Mouse (Mus musculus) limb, embryonic 11.5 days (tissue): Measurements from ENCODE around the gene 3110040M04Rik. TPM values are rescaled to one million over a fixed set of nuclear protein-coding genes. Genes with fewer than 3 reads are reported as not detected.

Experiments
- ATAC-seq: fragments of 200-750 bp; cut with Nextera tagmentation; 2 replicates; pipeline ENCODE4 v1.8.0; 2017; ENCODE audit warnings: low read depth; ENCODE audit not compliant: insufficient number of reproducible peaks, low FRiP score, low TSS enrichment
- DNase-seq: peaks from one replicate; pipeline ENCODE4 v3.0.0-alpha.2; 2015; ENCODE audit warnings: low spot score
- H3K27ac ChIP-seq: fragments of 300-500 bp; sonication (generic); replicated peaks from 2 replicates; pipeline ENCODE4 v1.5.1; 2014; ENCODE audit warnings: low read depth, mild to moderate bottlenecking, low read length
- H3K27me3 ChIP-seq: fragments of 300-500 bp; sonication (generic); 2 replicates; pipeline ENCODE4 v1.6.1; 2014; ENCODE audit warnings: mild to moderate bottlenecking, low read length, mixed read lengths; ENCODE audit not compliant: control insufficient read depth, insufficient read depth
- H3K36me3 ChIP-seq: fragments of 300-500 bp; sonication (generic); 2 replicates; pipeline ENCODE4 v1.6.1; 2014; ENCODE audit warnings: mild to moderate bottlenecking, low read length, moderate library complexity, mixed read lengths; ENCODE audit not compliant: control insufficient read depth, insufficient read depth
- H3K4me1 ChIP-seq: fragments of 300-500 bp; sonication (generic); 2 replicates; pipeline ENCODE4 v1.6.1; 2014; ENCODE audit warnings: low read length, mixed read lengths; ENCODE audit not compliant: control insufficient read depth, insufficient read depth
- H3K4me2 ChIP-seq: fragments of 300-500 bp; sonication (generic); 2 replicates; pipeline ENCODE4 v1.6.1; 2014; ENCODE audit warnings: low read depth, mild to moderate bottlenecking, moderate library complexity; ENCODE audit not compliant: severe bottlenecking
- H3K4me3 ChIP-seq: fragments of 300-500 bp; sonication (generic); 2 replicates; pipeline ENCODE4 v1.5.1; 2014; ENCODE audit warnings: low read depth, low read length
- H3K9ac ChIP-seq: fragments of 300-500 bp; sonication (generic); 2 replicates; pipeline ENCODE4 v1.6.1; 2014; ENCODE audit warnings: mild to moderate bottlenecking, low read length
- H3K9me3 ChIP-seq: fragments of 300-500 bp; sonication (generic); 2 replicates; pipeline ENCODE4 v1.6.1; 2016; ENCODE audit warnings: low read length; ENCODE audit not compliant: control insufficient read depth
- WGBS: fragments of 180-500 bp; shearing (Covaris S2); extraction: QIAGEN DNeasy Blood & Tissue Kit; methylation state at CpG from one replicate; pipeline ENCODE4 v1.1.7; 2014; 5-methylcytosine and 5-hydroxymethylcytosine counted together
- polyA plus RNA-seq: library from polyadenylated mRNA; unstranded; fragments of >200 nt; fragmentation: Nextera tagmentation; extraction: Ambion mirVana; gene quantifications from 2 replicates; pipeline ENCODE4 v1.2.1, GENCODE M21; 2014

3110040M04Rik gene
- polyA plus RNA-seq, 1 experiment from 2014 or later: not detected

DNA sequence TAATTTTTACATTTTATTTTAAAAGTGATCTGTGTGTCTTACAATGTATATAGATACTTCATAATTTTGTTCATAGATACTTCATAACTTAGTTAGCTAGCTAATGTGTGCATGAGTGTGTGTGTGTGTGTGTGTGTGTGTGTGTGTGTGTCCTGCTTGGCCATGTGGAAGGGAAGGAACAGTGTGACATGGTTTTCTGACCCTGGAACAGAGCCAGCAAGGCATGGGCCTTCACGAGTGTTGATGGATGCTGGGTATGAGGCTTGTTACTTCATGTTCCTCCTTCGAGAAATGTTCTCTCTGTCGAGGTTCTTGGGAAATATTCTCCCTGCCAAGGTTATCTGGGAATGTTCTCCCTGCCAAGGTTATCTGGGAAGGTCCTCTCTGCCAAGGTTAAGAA lies 29.8 kb downstream of the 3110040M04Rik start:
- H3K4me2 ChIP-seq: no peak overlapping the region
- H3K27me3 ChIP-seq: no peaks in the 10 kb centered on the region
- no peak overlapping the region for H3K27ac ChIP-seq
- H3K9ac ChIP-seq: no peak overlapping the region
- H3K4me1 ChIP-seq: no peaks in the 10 kb centered on the region
- DNase-seq: no peak
- H3K4me3 ChIP-seq: no peak overlapping the region
- H3K9me3 ChIP-seq: no peaks in the 10 kb centered on the region
- WGBS: 85% methylated on average over 3 of the region's 3 CpGs
- ATAC-seq: no peak
- no peaks in the 10 kb centered on the region for H3K36me3 ChIP-seq

DNA sequence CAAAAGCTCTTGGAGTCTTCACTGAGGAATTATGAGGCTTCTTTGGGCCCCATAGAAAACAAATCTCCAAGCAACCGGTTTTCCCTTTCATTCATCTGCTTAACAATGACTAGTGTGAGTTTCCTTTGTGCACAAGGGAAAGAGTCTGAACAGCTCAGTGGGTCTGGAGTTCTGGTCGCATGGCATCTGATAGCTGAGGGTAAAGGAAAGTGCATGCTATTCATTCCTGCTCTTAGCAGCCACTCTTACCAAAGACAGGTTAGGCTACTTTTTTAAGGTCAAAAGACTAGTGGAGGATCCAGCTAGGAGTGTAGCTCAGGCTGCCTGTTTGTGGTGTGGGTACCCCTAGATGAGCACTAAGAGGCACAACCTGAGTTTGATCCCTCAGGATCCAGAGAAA lies 31.7 kb downstream of the 3110040M04Rik start:
- ATAC-seq (no peak), DNase-seq (no peak)
- no peaks in the 10 kb centered on the region for H3K27me3 ChIP-seq
- WGBS: 72% methylated on average over 2 of the region's 2 CpGs
- no peak overlapping the region for H3K9ac ChIP-seq
- no peak overlapping the region for H3K4me3 ChIP-seq
- no peaks in the 10 kb centered on the region for H3K4me1 ChIP-seq
- no peaks in the 10 kb centered on the region for H3K36me3 ChIP-seq
- no peak overlapping the region for H3K4me2 ChIP-seq
- no peak overlapping the region for H3K27ac ChIP-seq
- no peaks in the 10 kb centered on the region for H3K9me3 ChIP-seq

DNA sequence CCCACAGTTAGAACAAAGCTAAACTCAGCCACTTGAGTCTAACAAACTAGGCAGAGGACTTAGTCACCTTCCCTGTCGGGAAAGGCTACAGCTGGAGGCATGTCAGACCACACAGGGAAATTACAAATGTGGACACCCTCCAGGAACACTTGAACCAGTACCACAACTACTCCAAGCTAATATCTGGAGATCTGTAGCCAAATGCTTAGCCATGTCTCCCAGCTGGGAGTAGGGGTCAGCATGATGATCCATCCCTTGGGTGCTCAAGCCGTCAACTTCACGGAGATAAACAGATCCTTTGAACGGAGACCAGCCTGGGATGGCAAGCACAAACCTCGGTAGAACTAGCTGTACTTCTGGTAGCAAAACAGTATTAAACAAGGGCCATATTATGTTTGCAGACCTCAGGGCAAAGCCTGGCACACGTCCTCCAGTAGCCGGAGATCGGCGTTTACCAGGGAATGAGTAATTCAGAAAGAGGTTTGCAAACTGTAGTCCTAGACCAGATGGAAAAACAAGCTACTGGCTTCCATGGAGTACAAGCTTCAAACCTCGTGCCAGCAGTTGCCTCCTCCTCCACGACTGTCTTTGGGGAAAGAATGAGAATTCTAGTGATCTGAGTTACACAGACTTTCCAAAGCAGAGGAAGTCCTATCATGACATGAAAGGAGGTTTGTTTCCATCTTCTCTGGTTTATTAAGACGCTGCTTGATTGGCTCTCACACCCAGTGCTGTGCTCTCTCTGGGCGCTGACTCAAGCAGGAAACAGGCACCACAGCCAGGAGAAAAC lies 32.4 kb downstream of the 3110040M04Rik start:
- WGBS: 84% methylated on average over 13 of the region's 13 CpGs
- no peak overlapping the region for H3K27ac ChIP-seq
- no peak for DNase-seq
- H3K4me3 ChIP-seq: no peak overlapping the region
- no peak overlapping the region for H3K9ac ChIP-seq
- H3K4me2 ChIP-seq: no peak overlapping the region
- H3K9me3 ChIP-seq: no peaks in the 10 kb centered on the region
- no peaks in the 10 kb centered on the region for H3K36me3 ChIP-seq
- no peaks in the 10 kb centered on the region for H3K4me1 ChIP-seq
- no peak for ATAC-seq
- no peaks in the 10 kb centered on the region for H3K27me3 ChIP-seq

DNA sequence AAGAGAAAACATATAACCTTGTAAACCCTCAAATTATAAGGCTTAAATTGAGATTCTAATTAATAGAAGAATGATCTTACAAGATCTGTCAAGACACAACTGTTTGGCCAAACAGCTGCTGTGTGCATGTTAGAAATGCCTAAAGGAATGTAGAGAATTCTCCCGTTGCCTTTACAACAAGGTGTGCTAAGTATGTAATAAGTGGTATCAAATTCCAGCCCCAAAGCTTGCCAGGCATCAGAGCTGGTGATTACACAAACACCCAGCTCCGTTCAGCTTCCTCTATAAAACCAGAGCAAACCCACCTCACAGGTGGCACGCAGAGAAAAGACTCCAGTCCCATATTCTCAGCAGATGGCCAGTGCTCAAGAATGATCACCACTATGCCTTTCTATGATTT lies 33.9 kb downstream of the 3110040M04Rik start:
- DNase-seq (no peak), ATAC-seq (no peak)
- Histone ChIP-seq H3K36me3 (no peaks in the 10 kb centered on the region), H3K9me3 (no peaks in the 10 kb centered on the region), H3K4me2 (no peak overlapping the region), H3K4me3 (no peak overlapping the region), H3K27me3 (no peaks in the 10 kb centered on the region), H3K27ac (no peak overlapping the region), H3K9ac (no peak overlapping the region), H3K4me1 (no peaks in the 10 kb centered on the region)
- WGBS: 48% methylated on average over 3 of the region's 3 CpGs

DNA sequence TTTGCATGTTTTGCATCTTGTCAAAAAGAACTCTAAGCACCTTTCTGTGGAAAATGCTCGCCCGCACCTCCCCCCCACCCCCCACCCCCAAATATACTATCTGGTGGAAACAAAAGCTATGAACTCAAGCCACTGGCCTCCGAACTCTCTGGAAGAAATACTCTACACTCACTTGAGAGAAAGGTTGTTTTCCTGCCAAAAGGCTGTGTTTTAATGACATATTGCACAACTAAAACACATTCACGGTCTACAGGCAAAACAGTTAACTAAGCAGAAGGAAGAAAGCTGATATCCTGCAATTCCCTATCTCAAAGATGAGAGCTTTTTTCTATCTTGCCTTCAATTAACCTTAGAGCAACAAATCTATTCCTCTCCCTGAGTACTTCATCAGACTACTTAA lies 39.4 kb downstream of the 3110040M04Rik start:
- Histone ChIP-seq H3K9ac (no peak overlapping the region), H3K27ac (no peak overlapping the region), H3K27me3 (no peaks in the 10 kb centered on the region), H3K4me2 (no peak overlapping the region), H3K4me3 (no peak overlapping the region), H3K4me1 (no peaks in the 10 kb centered on the region), H3K9me3 (no peaks in the 10 kb centered on the region), H3K36me3 (no peaks in the 10 kb centered on the region)
- WGBS: 91% methylated on average over 4 of the region's 4 CpGs
- DNase-seq (no peak), ATAC-seq (no peak)

DNA sequence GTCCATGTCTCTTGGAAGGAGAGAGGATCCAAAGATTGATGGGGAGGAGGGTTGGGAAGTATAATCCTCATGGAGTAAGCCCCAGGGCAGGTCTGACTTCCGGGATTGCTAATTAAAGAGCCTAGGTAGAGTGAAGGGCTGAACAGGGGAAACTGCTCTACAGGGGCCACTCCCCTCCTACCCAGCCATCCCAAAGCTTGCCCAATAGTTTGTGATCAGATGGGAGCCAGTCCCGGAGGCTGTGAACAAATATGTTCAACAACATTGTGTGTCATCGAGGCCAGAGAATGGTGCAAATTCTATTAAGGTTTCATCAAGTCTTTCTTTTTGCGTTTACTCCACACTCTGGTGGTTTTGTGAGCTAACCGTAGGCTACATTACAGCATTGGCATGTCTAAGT lies 40.1 kb downstream of the 3110040M04Rik start:
- 89% methylated on average over 5 of the region's 5 CpGs for WGBS
- ATAC-seq (no peak), DNase-seq (no peak)
- Histone ChIP-seq H3K9ac (no peak overlapping the region), H3K4me3 (no peak overlapping the region), H3K9me3 (no peaks in the 10 kb centered on the region), H3K27ac (no peak overlapping the region), H3K4me1 (no peaks in the 10 kb centered on the region), H3K4me2 (no peak overlapping the region), H3K36me3 (no peaks in the 10 kb centered on the region), H3K27me3 (no peaks in the 10 kb centered on the region)

DNA sequence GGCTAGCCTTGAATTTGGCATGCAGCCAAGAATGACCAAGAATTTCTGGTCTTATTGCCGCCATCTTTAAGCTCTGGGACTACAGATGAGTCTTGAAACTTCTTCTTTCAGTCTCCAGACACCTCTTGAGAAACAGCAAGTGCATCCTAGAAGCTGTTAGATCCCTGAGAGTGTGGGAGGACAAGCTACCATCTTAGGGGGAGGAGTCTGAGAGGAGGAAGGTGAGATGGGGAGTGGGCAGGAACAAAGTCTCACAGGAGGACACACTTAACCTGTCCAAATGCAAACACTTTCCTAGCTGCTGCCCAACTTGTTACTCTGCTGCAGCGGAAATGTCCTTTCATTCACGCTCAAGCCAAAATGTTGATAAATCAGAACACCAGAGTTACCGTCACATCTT lies 40.8 kb downstream of the 3110040M04Rik start:
- Histone ChIP-seq H3K4me1 (no peaks in the 10 kb centered on the region), H3K9ac (no peak overlapping the region), H3K4me3 (no peak overlapping the region), H3K4me2 (no peak overlapping the region), H3K27me3 (no peaks in the 10 kb centered on the region), H3K36me3 (no peaks in the 10 kb centered on the region), H3K27ac (no peak overlapping the region), H3K9me3 (no peaks in the 10 kb centered on the region)
- DNase-seq (no peak), ATAC-seq (no peak)
- WGBS: 93% methylated on average over 4 of the region's 4 CpGs

DNA sequence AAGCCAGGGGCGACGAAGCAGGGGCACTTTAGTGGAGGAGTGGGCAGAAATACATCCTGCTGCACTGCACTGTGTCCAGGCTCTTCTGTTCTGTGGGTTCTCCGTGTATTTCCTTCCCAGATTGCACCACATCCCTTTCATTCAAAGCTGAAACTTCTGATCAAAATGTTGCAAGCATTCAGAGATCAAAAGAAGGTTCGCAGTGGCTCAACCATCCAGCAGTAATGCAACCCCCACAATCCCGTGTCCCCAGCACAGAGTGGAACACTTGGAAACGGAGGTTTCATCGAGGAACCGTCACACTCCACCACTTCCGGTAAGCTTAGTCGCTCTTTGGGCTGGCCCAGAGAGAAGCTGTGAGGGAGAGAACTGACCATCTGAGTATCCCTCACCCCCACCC lies 41.2 kb downstream of the 3110040M04Rik start:
- WGBS: 88% methylated on average over 10 of the region's 10 CpGs
- no peak overlapping the region for H3K27ac ChIP-seq
- ATAC-seq: no peak

DNA sequence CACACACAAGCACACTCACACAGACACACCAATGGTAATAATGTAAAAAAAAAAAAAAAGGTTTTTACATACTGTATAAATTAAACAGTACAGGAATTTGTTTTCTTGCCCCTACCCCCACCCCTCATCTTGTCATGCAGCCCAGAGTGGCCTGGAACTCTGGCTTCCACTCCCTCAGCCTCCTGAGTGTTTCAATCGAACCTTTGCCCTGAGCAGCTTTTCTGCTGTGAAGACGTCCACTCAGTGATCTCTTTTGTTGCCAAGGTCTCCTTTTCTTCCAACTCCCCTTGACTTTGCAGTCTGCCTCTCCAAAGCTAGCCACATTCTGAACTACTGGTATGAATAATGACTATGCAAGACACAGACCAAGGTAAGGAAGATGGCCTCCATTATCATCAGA lies 41.9 kb downstream of the 3110040M04Rik start:
- Histone ChIP-seq H3K9me3 (no peaks in the 10 kb centered on the region), H3K27ac (no peak overlapping the region), H3K4me3 (no peak overlapping the region), H3K4me2 (no peak overlapping the region), H3K27me3 (no peaks in the 10 kb centered on the region), H3K4me1 (no peaks in the 10 kb centered on the region), H3K36me3 (no peaks in the 10 kb centered on the region), H3K9ac (no peak overlapping the region)
- DNase-seq: no peak
- WGBS: 86% methylated on average over 2 of the region's 2 CpGs
- ATAC-seq: no peak

More for the DNA sequence above, 41.2 kb downstream of the 3110040M04Rik start:
- no peaks in the 10 kb centered on the region for H3K36me3 ChIP-seq
- no peak for DNase-seq
- no peak overlapping the region for H3K4me2 ChIP-seq
- no peaks in the 10 kb centered on the region for H3K27me3 ChIP-seq
- no peaks in the 10 kb centered on the region for H3K4me1 ChIP-seq
- H3K9ac ChIP-seq: no peak overlapping the region
- no peaks in the 10 kb centered on the region for H3K9me3 ChIP-seq
- no peak overlapping the region for H3K4me3 ChIP-seq
